Mouse (Mus musculus) liver, postnatal 0 days (tissue): ENCODE measurements at regions not wholly inside any gene's neighbourhood (a gene's known extent, or its start where the extent isn't known, plus 50 kb on each side); places are given as distances from the start of the nearest gene placed in this dataset.

Experiments
- CTCF ChIP-seq: sonication (generic); IDR thresholded peaks from 2 replicates; pipeline ENCODE4 v1.5.1; 2016; ENCODE audit warnings: antibody characterized with exemption, low read depth
- EP300 ChIP-seq: IDR thresholded peaks from 2 replicates; pipeline ENCODE4 v1.6.1; 2016; ENCODE audit warnings: antibody characterized with exemption, low read depth, mild to moderate bottlenecking

DNA sequence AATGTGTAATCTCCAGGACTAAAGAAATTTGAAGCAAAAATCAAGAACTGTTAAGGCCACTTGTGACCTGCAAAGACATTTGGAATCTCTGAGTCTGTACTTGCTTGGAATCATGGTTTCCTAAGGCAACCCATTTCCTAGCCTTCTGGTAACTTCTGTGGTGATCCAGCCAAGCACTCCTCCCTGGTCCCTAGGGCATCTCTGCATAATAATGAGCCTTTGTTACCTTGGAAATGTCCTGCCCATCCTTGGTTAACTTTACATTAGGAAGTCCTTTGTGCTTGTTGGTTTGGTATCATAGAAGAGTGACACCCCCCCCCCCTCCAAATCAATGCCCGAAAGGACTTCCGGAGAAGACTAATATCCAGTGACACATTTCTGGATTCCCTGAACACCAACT, 496.6 kb upstream of the Gm19410 start:
- TF ChIP-seq CTCF (no peak), EP300 (no peak)
